Mouse (Mus musculus): ENCODE measurements around the gene Bpifa2.

DNA sequence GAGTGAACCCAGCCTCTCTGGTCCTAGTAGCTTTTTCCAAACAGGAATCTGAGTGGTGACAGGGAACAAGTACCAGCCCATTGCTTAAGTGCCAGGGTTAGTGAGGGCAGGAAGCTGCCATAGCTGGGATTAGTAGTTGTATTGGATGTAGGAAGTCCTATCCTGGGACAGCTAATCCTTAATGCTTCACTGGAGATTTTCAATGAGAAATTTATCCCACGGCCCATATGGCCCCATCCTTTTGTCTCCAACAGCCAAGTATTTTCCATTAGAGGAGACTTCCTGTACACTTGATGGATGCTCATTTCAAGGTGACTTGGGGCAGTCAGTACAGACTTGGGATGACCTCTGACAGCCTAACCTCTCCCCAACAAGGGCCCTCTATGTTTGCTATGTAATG is 3.6 kb upstream of the Bpifa2 start:
- no peak for TF ChIP-seq POLR2A (IDR thresholded peaks at IDR 0.05; ENCODE audit: control insufficient read depth, low read depth, low read length)
- TF ChIP-seq CTCF (IDR thresholded peaks at IDR 0.05; ENCODE audit: control insufficient read depth, insufficient read depth, insufficient replicate concordance, low read depth, low read length): no peak

Measured in testis, adult 2 months (tissue).